Mouse (Mus musculus) embryo, embryonic 9.5 days (tissue): Measurements from ENCODE around the gene Rad51ap1.
A peak's percentile ranks its signal among the peaks of the same experiment; 100 is the strongest.

ENCODE experiments used
- DNase-seq: peaks from one replicate; pipeline ENCODE4 v3.0.0-alpha.2; 2017; ENCODE audit errors: extremely low spot score

Rad51ap1 gene

DNA sequence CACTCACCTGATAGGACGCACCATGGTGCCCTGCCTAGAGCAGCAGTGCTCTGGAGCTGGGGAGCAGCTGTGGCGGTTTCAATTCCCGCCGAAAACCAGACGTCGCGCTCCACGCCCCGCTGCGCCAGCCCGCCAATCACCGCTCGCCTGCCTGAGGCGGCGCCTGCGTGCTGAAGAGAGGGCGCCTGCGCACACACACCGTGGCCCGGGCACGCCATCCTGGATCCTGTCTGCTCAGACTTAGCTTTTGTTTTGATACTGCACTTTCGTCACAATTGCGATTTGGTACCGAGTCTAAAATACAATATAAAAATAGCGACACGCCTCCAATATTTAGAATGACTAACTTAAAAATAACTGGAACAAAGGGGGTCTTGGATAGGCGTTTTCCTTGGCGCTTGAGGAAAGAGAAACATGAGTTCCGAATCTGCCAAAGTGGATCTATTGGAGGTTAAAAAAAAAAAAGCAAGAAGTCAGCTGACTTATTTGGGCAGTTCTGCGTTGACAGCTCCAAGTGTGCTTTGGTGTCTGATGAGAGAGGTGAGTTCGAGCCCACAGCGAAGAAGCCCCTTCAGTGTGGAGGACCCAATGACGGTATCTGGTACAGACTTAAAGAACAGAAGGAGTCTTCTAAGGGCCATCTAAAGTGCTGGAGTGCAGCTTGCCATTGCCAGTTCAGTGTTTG lies at the start of gene Rad51ap1, which contains the start of gene D6Wsu163e:
Rad51ap1 (minus strand) TSS at position 101 of the 685 bp plus-strand sequence.
D6Wsu163e (plus strand) TSS at position 476 of the 685 bp plus-strand sequence.
- DNase-seq: peak; percentile 94

DNA sequence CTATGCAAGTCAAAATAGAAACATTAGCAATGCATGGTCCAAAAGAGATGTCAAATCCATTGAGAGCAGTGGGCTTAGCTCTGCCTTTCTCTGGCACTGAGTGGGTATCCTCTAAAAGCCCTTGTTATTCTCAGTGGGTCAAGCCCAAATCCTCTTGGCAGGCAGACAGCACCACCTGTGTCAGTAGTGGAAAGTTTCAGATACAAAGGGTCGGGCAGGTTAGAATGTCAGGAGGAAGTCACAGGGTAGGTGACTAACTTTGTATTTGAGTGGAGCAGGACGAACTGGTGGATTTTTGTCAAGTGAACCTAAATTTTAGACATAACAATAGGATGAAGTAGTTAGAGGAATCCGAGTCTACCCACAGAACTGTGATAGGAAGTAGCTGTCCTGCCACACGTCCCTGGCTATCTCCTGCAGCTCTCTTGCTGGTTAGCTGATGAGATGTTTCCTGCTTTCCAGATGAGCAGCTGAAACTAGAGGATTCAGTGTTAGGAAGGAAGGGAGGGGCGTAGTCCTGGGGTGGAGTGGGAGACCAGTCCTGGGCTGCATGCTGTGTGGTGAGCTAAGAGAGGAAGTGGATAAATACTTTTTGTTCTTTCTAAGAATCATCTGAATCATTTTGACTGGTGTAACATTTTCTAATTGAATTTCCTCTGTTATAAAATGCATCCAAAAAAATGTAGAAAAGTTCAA lies 42.3 kb upstream of the Rad51ap1 start:
- no peak for DNase-seq

DNA sequence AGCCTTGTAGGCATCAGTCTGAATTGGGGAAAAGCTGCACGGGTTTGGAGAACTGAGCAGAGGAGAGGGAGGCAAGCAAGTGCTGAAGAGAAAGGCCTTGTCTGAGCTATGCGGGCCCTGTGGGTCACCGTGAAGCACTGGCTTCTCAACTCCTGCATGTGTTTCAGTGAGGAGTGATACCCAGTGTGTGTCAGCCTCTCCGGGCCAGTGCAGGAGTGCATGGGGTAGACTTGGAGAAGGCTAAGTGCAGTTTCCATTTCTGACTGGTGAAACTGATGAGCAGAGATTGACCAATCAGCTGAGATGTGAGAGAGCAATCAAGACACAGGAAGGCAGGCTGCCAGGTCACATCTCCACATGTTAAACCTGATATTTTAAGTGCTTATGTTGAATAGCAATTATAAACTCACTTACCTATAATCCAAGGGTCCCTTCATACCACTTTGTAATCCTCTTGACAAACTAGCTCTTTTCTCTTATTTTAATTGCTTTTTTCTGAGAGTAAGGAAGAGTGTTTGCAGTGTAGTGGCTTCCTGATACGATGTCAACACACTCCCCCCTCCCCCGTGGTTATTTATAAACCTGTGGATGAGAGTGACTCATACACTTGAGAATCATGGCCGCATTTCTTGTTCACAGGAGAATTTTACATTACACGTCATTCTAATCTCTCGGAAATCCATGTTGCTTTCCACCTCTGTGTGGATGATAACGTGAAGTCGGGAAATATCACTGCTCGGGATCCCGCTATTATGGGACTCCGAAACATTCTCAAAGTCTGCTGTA lies 27.0 kb upstream of the Rad51ap1 start:
- no peak for DNase-seq

DNA sequence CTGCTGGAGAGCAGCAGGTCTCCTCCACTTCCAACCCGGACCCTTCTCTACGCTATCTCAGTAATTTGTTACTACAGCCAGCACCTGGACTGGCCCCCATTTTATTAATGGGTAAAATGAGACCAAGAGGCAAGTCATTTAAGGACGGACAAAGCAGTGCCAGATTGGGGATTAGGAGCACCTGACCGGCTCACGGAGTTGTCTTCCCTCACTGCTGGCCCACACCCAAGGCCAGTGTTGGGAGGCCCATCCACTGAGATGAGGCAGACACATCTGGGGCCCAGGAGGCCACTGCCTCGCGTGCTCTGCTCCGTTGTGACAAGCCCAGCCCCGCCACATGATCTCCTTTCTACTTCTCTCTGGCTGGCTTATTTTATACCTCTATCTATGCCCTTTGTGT lies 24.0 kb upstream of the Rad51ap1 start:
- DNase-seq: no peak

DNA sequence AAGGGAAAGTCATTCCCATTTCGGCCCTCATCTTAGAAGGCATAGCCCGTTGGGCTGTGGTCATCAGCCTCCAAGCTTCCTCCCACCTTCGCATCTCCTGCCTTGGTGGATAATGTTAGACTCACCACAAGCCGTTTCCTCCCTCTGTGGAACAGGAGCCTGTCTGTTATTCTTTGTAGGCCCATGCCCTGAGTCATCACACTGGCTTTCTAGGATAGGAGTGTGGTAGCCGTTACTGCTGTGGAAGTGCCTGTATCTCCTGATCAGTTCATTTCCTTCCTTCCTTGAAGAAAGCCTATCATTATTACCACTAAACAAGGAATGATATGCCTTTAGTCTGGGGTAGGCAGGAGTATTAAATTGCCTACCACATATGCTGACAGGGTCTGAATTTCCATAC lies 23.3 kb upstream of the Rad51ap1 start:
- DNase-seq: no peak

DNA sequence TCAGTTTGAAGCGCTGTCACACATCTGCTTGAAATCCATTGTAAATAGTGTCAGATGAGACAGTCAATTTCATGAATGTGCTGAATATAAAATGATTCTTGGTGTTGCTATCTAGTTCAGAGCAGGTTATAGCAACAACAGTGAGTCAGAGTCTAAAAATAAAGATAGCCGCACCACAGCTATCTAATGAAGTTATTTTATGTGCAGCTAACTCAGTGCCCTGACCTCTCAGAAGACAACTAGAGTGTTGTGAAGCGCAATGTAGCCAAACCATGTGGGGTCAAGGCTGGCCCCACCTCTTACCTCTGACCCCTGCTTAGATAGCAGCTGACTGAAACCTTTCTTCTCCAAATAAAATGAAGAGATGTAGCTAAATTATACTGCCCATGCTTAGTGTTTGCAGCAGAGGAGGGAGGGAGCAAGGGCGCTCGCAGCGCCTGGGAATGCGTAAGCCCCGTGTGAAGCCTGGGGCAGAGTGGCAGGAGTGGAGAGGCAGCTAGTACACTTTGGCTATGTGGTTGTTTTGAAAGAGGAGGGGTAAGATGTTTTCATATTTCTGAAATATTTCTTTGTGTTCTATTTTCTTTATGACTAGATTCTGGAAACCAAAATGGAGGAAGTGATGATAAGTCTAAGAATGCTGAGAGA lies 22.1 kb upstream of the Rad51ap1 start:
- DNase-seq: no peak

DNA sequence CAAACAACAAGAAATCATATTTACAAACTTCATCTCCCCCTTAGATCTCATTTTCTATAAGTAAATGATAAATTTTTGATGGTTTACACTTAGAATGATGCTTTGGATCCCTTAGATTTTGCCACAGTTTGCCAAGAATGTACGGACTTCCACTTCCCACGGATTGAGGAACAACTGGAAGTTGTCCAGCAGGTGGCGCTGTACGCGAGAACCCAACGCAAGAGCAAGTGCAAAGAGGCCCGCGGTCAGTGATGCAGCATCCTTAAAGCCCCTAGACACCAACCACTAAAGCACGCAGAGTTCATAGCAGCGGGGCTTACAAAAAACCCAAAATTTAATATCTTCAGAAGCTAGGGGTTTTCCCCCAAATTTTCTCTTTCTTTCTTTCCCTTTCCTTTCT lies 16.3 kb upstream of the Rad51ap1 start:
- peak; percentile 65 for DNase-seq

DNA sequence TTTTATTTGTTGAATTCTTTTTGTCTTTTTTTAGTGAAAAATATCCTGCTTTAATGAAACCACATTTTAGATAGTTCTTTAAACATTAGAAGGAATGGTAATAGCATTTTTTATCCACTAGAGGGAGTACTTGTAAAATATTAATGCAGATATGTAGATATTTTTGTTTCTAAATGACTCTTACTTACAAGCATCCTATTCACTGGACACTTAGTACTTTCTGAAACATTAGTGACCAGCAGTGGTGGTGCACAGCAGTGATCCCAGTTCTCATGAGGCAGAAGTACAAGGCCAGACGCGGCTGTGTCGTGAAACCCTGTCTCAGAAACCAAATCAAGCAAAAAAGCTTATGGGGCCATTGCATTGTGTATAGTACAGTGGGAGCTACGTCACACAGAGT lies 8.9 kb upstream of the Rad51ap1 start:
- DNase-seq: no peak

DNA sequence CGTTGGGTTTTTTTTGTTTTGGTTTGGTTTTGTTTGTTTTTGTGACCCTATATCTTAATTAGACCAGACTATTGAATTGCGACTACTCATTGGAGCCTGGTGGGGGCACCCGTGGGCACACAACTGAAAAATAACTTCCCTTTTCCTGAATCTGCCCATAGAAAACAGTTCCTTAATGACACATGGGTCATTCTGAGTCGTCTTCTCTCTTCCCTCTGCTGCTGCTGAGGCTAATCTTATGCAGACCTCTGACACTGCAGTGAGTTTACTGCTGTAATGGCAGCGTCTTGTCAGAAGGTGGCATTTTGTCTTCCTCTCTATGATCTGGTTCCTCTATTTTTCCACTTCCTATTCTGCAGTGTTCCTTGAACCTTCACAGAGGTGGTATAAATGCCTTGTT lies 1.1 kb upstream of the Rad51ap1 start:
- DNase-seq: no peak

DNA sequence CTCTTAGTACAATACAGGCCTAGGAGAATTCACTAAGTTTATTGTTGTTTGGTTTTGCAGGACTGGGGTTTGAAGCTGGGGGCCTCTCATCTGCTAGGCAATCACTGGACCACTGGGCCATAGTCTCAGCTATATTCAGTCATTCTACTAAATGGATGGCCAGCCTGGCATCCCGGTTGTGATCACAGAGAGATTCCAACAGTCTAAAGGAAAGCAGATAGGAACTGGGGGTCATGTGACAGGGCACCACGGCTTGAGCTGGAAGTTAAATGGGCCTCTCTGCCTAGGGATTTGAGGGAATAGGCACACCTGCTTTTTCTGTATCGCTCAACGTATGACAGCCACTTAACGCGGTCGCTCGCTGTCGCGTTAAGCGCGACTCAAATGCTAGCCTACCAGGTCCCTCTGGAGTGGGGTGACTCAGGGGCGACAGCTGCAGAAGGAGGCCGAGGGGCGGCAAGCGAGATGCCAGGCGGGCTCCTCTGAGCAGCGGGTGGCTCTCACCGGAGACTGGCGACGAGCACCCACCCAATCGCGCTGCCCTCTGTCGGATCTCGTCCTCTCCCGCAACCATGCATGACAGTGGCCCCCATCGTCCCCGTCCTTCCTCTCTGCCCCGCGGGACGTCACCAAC lies 417 bp downstream of the Rad51ap1 start:
- DNase-seq: no peak

DNA sequence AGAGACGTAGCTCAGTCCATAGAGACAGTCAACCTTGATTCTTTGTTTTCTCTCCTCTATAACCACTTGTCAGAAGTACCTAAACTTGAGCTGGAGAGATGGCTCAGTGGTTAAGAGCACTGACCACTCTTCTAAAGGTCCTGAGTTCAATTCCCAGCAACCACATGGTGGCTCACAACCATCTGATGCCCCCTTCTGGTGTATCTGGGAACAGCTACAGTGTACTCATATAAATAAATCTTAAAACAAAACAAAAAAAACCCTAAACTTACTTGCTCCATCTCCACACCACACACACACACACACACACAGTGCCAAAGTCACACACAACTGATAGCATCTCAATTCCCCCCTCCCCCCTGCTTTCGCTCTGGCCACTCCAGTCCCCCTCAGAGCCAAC lies 1.3 kb downstream of the Rad51ap1 start:
- no peak for DNase-seq

DNA sequence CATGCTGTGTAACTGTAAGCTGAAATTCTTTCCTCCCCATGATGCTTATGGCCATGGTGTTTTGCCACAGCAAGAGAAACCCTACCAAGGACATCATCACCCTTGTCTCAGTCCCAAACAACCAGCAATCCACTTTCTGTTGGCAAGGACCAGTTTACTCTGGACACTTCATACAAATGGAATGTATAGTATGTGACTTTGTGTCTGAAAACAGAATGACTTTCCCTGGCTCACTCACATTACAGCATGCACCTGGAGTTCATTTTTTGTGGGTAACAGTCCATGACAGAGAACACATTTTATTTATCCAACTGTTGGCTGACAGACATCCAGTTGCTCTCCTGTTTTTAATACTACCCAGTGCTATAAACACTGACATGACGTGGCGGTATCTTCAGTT lies 6.5 kb downstream of the Rad51ap1 start:
- no peak for DNase-seq

DNA sequence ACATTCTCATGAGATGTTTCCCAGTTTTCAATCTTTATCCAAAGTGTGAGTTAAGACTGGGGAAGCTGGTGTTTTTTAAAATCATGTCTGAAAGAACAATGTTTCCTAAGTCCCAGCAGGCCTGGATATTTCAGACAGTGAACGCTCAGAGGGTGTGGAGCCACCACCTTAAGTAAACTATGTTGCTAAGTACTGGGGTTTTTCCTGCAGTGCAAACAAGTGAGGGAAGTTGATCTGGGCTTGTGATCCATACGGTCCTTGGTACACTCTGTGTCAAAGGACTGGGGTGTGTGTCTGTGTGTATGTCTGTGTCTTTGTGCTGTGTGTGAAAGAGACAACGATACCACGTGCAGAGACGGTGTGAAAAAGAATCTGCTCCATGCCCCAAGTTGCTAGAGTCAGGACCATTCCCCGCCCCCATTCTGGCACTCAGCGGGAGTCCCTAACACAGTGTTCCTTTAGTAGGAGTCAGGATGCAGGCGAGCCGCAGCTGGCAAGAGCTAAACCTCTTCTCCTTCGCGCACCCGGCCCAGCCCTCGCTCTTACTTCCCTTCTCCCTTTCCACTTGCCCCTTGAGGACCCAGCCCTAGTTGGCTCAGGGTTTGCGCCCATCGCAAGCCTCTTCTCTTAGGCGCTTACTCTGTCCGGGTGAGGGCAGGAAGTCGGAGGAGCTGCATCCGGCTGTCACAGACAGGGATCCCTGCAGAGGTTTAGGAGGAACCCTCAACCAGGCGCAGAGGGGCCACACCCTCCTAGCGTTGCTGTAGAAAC lies 18.1 kb downstream of the Rad51ap1 start, which contains the start of gene Dyrk4:
Dyrk4 (minus strand) TSS at position 729 of the 771 bp plus-strand sequence.
- peak; percentile 34 for DNase-seq

DNA sequence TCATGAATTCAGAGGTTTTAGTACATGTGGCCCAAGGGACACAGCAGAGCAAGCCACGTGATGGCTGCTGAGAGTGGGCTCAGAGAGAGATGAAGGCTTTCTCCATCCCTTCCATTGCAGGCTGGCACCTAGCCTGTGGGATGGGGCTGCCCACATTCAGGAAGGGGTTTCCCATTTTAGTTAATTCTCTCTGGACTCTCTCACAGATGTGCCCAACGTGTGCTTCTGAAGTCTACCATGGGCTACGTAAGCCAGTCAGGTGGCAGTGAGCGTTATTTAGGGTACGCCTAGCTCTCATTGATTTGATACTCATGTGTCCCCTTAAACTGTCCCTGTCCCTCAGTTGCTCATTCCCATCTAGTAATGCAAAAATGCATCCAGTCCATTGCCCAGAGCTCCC lies 24.5 kb downstream of the Rad51ap1 start:
- DNase-seq: no peak

DNA sequence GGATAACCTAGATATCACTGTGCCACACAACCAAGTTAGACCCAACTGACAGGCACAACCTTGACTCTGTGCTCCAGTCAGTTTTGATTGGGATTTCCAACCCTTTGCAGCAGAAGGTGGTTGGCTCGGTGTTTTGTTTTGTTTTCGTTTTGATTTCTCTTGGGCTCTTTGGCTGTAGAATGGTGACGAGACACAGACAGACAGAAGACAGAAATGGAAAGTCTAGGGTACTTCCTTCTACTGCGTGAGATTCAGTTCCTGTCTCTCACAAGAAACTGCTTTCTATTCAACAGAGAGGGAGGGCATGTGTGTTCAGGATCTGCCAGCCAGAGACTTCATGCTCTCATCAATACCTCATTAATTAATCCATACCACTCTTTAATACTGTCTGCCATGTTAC lies 28.7 kb downstream of the Rad51ap1 start:
- no peak for DNase-seq

DNA sequence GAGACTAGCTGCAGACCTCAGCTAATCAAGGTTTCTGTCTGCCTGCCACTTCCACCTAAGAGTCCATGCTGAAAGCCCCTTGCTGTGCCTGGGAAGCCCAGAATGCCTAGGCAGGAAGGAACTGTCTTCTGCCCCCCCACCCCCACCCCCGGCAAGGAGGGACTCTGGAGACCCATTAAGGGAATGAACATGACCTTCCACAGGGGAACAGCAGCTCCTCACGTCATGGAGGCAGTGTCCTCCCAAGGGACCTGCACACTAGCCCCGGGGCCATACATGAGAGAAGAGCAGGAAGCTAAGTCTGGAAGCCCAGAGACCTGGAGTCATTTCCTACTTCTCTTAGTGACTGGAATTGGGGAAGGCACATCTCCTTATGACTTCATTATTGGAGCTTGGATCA lies 31.5 kb downstream of the Rad51ap1 start:
- no peak for DNase-seq

DNA sequence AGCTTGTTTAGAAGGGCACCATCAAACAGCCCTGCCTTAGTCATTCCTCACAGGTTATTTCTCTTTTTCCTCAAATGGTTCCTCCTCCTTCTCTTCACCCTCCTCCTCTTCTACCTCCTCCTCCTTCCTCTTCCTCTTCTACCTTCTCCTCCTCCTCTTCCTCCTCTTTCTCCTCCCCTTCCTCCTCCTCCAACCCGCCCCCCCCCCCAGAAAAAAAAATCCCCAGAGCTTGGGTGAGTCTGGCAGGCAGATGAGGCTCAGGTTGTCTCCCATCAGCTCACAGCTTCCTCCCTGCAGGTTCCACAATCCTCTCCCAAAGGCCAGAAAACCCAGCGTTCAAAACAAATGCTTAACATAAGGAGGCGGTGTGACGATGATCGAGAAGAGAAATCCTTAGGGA lies 32.0 kb downstream of the Rad51ap1 start:
- no peak for DNase-seq

DNA sequence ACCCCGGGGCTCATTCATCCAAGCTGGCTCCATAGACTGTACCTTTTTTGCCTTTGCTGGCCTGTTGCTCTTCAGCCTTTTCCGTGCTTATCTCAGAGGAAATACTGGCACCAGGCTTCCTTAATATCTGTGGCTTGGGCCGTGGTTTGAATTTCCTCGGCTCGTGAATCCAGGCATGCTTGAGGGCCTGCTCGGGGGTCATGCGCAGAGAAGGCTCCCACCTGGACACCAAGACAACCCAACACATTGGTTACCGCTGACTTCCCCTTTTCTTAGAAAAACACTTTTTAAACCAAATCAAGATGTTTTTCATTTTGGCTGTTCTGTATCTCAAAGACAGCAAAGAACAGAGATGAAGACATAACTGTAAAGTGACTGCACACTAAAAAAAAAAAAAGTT lies 62.3 kb downstream of the Rad51ap1 start:
- DNase-seq: no peak
